Mouse (Mus musculus): ENCODE results near the gene Zranb3.

The Zranb3 gene

GRCm38 (mm10) chr1:127934322-127934721 is 168.5 kb downstream of the Zranb3 start:
- 54% methylated on average over 5 of the region's 5 CpGs for WGBS

- 69% methylated on average over 2 of the region's 2 CpGs for WGBS
These were observed 169.4 kb downstream of the Zranb3 start for GRCm38 (mm10) chr1:127933405-127933804.

- 42% methylated on average over 1 of the region's 1 CpGs for WGBS
These were observed 187.0 kb downstream of the Zranb3 start for GRCm38 (mm10) chr1:127915802-127916201.

- 76% methylated on average over 6 of the region's 6 CpGs for WGBS
These were observed 187.5 kb downstream of the Zranb3 start for GRCm38 (mm10) chr1:127915316-127915715.

- 55% methylated on average over 4 of the region's 4 CpGs for WGBS
These were observed 189.7 kb downstream of the Zranb3 start for GRCm38 (mm10) chr1:127913116-127913515.

- WGBS: 58% methylated on average over 2 of the region's 2 CpGs
These were observed 198.0 kb downstream of the Zranb3 start for GRCm38 (mm10) chr1:127904774-127905385.

All from cerebral cortex, adult 2 months (tissue).